Mouse (Mus musculus): ENCODE measurements at regions not wholly inside any gene's neighbourhood (a gene's known extent, or its start where the extent isn't known, plus 50 kb on each side); places are given as distances from the start of the nearest gene placed in this dataset.

- TF ChIP-seq CTCF (IDR thresholded peaks at IDR 0.05; ENCODE audit: control insufficient read depth, insufficient read depth, insufficient read length), result no peak
- TF ChIP-seq USF1 (IDR thresholded peaks at IDR 0.05; ENCODE audit: low read depth), result no peak
- TF ChIP-seq MAX (IDR thresholded peaks at IDR 0.05), result no peak
- TF ChIP-seq MYOG (IDR thresholded peaks at IDR 0.05; ENCODE audit: control insufficient read depth, extremely low read depth, insufficient read length), result no peak
- TF ChIP-seq MYOD1 (IDR thresholded peaks at IDR 0.05; ENCODE audit: control insufficient read depth, insufficient read length, low read depth), result no peak
- no peak for TF ChIP-seq CEBPB (IDR thresholded peaks at IDR 0.05; ENCODE audit: low read depth)
Observed at GRCm38 (mm10) chr4:82207031-82207430, 498.5 kb downstream of the Nfib start.
